Mouse (Mus musculus) CH12.LX (cell line): Measurements from ENCODE around the gene Tssk4. TPM values are rescaled to one million over a fixed set of nuclear protein-coding genes. Genes with fewer than 3 reads are reported as not detected.

Experiments used
- DNase-seq: peaks from one replicate; pipeline ENCODE4 v3.0.0-alpha.2; 2013; ENCODE audit errors: extremely low read depth
- H3K27ac ChIP-seq: 2 replicates; pipeline ENCODE4 v1.5.1; 2012; ENCODE audit warnings: low read depth, mild to moderate bottlenecking, control low read depth, moderate library complexity; ENCODE audit not compliant: insufficient read depth
- H3K27me3 ChIP-seq: replicated peaks from 2 replicates; pipeline ENCODE3; 2012; ENCODE audit warnings: inconsistent platforms
- H3K36me3 ChIP-seq, 2 experiments: replicated peaks in 1 of 2; 2 replicates each; pipeline versions ENCODE3 to v1.6.1; 2012; ENCODE audit warnings: inconsistent platforms in 1 of 2, low read length in 1 of 2, mild to moderate bottlenecking in 1 of 2, mixed read lengths in 1 of 2, moderate library complexity in 1 of 2; ENCODE audit not compliant: control insufficient read depth in 1 of 2, insufficient read depth in 1 of 2
- H3K4me1 ChIP-seq, 2 experiments: 2 replicates each; pipeline ENCODE4 v1.6.1; 2012; ENCODE audit warnings: inconsistent platforms in 1 of 2, moderate library complexity in 1 of 2; ENCODE audit not compliant: insufficient read depth in 2 of 2, control insufficient read depth in 1 of 2
- H3K4me2 ChIP-seq: 2 replicates; pipeline ENCODE4 v1.6.1; 2012; ENCODE audit warnings: low read depth, mild to moderate bottlenecking, control low read depth; ENCODE audit not compliant: poor library complexity, insufficient read depth, severe bottlenecking
- H3K4me3 ChIP-seq, 3 experiments: fragments of 150-350 bp in 1 of 3; sonication (generic) in 1 of 3; replicated peaks in 1 of 3; 2 replicates each; pipeline versions ENCODE3 to v1.5.1; 2011 to 2012; ENCODE audit warnings: low read depth in 2 of 3, low read length in 2 of 3, mild to moderate bottlenecking in 2 of 3, moderate library complexity in 2 of 3, control low read depth in 1 of 3, improper control_type of control experiment in 1 of 3, inconsistent platforms in 1 of 3, mixed read lengths in 1 of 3; ENCODE audit not compliant: poor library complexity in 1 of 3
- H3K79me2 ChIP-seq: replicated peaks from 2 replicates; pipeline ENCODE4 v1.6.1; 2012; ENCODE audit warnings: mild to moderate bottlenecking, moderate library complexity; ENCODE audit not compliant: control insufficient read depth, poor library complexity, insufficient read depth, severe bottlenecking; ENCODE audit errors: extremely low read depth
- H3K9ac ChIP-seq: 2 replicates; pipeline ENCODE4 v1.6.1; 2012; ENCODE audit warnings: low read depth, mild to moderate bottlenecking, control low read depth, moderate library complexity; ENCODE audit not compliant: insufficient read depth
- H3K9me3 ChIP-seq: replicated peaks from 2 replicates; pipeline ENCODE3; 2012; ENCODE audit warnings: low read length, inconsistent platforms, mixed read lengths
- CHD1 ChIP-seq: IDR thresholded peaks from 2 replicates; pipeline ENCODE4 v1.6.1; 2012; ENCODE audit warnings: low read depth, low read length, improper control_type of control experiment, inconsistent platforms
- ELF1 ChIP-seq: IDR thresholded peaks from 2 replicates; pipeline ENCODE4 v1.6.1; 2014; ENCODE audit warnings: low read depth, mild to moderate bottlenecking, inconsistent platforms, low read length, improper control_type of control experiment
- KAT2A ChIP-seq: IDR thresholded peaks from 2 replicates; pipeline ENCODE4 v1.6.1; 2012; ENCODE audit warnings: low read length, improper control_type of control experiment, inconsistent platforms; ENCODE audit not compliant: insufficient replicate concordance
- MAZ ChIP-seq: IDR thresholded peaks from 2 replicates; pipeline ENCODE4 v1.6.1; 2012; ENCODE audit warnings: low read depth, mild to moderate bottlenecking, inconsistent platforms, low read length, improper control_type of control experiment, moderate library complexity
- NELFE ChIP-seq: IDR thresholded peaks from 2 replicates; pipeline ENCODE4 v1.6.1; 2011; ENCODE audit warnings: low read depth, low read length, improper control_type of control experiment
- NRF1 ChIP-seq: IDR thresholded peaks from 2 replicates; pipeline ENCODE4 v1.6.1; 2014; ENCODE audit warnings: low read depth, mild to moderate bottlenecking, inconsistent platforms, low read length, improper control_type of control experiment, moderate library complexity
- PAX5 ChIP-seq: IDR thresholded peaks from 2 replicates; pipeline ENCODE4 v1.6.1; 2012; ENCODE audit warnings: low read length, inconsistent platforms, mixed read lengths
- POLR2A ChIP-seq: IDR thresholded peaks from 2 replicates; pipeline ENCODE4 v1.6.1; 2011; ENCODE audit warnings: low read depth, mild to moderate bottlenecking, improper control_type of control experiment, low read length
- POLR2AphosphoS2 ChIP-seq: IDR thresholded peaks from 2 replicates; pipeline ENCODE4 v1.6.1; 2011; ENCODE audit warnings: low read depth, low read length, improper control_type of control experiment
- SIN3A ChIP-seq: IDR thresholded peaks from 2 replicates; pipeline ENCODE4 v1.6.1; 2012; ENCODE audit warnings: low read length, improper control_type of control experiment, inconsistent platforms
- SMC3 ChIP-seq: IDR thresholded peaks from 2 replicates; pipeline ENCODE4 v1.6.1; 2011; ENCODE audit warnings: low read depth, low read length, improper control_type of control experiment
- TBP ChIP-seq: conservative IDR thresholded peaks from 2 replicates; pipeline ENCODE4 v1.6.1; 2011; ENCODE audit warnings: low read depth, low read length, improper control_type of control experiment
- TCF12 ChIP-seq: IDR thresholded peaks from 2 replicates; pipeline ENCODE4 v1.6.1; 2014; ENCODE audit warnings: low read depth, mild to moderate bottlenecking, inconsistent platforms, low read length, improper control_type of control experiment
- UBTF ChIP-seq: IDR thresholded peaks from 2 replicates; pipeline ENCODE4 v1.6.1; 2012; ENCODE audit warnings: low read depth, mild to moderate bottlenecking, inconsistent platforms, low read length, improper control_type of control experiment, moderate library complexity
- USF2 ChIP-seq: conservative IDR thresholded peaks from 2 replicates; pipeline ENCODE4 v1.6.1; 2011; ENCODE audit warnings: low read depth, low read length, improper control_type of control experiment
- ZMIZ1 ChIP-seq: IDR thresholded peaks from 2 replicates; pipeline ENCODE4 v1.6.1; 2012; ENCODE audit warnings: low read depth, mild to moderate bottlenecking, inconsistent platforms, low read length, improper control_type of control experiment
- dilution Hi-C: fragments of 300-500 bp; cut with MboI; formaldehyde crosslinking; loops from 2 replicates; pipeline ENCODE4 v1.14.3; 2020; ENCODE audit warnings: low sequenced_read_pairs; ENCODE audit not compliant: extremely low pct_unique_long_range_greater_than_20kb, extremely low pct_ligation_motif_present
- in situ Hi-C: fragments of 300-500 bp; cut with MboI; formaldehyde crosslinking; loops from 3 replicates; pipeline ENCODE4 v1.14.3; 2019; ENCODE audit warnings: low sequenced_read_pairs, low pct_ligation_motif_present, low pct_unique_long_range_greater_than_20kb, mixed read lengths
- polyA plus RNA-seq: library from polyadenylated mRNA; unstranded; fragments of >175 nt; gene quantifications from 2 replicates; pipeline ENCODE4 v1.2.1, GENCODE M21; 2012; ENCODE audit warnings: low read depth; ENCODE audit not compliant: insufficient read length
- total RNA-seq, 2 experiments: library from RNA; depleted of rRNA; stranded (reverse); fragments of 300-350 nt in 1 of 2; fragments of >200 nt in 1 of 2; gene quantifications; 2 replicates each; pipeline ENCODE4 v1.2.3; 2012 to 2014

Gene Tssk4
- 0.29 and 0.30 TPM in 2 replicates for total RNA-seq (2012; rRNA removed)
- total RNA-seq (2014; rRNA removed), result 0.14 TPM in 1 of 2 replicates, not detected in the other
- 0.26 and 0.31 TPM in 2 replicates for polyA plus RNA-seq

DNA sequence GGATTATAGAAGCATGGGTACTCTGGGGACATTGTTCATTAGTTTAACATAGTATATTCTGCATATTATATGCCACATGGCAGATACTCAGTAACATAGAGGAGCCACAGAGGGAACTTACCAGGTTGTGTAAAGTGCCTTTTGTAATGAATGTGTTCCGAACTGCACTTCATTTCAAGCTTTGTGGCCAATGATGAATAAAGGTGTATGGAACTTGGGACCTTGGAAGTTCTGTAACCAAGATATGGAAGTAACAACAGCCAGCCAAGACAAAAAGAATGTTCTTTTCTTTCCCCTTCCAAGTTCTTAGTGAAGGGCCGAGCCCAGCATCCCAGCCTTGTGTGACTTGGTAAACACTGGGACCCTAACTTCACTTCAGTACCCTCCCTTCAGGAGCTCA, at the start of gene Tssk4:
Gene Tssk4 (plus strand): TSS at position 301 of the 400 bp plus-strand sequence.
- dilution Hi-C loops, result no loop called here
- in situ Hi-C loops, result no loop called here
- Histone ChIP-seq H3K9me3 (no peaks in the 10 kb centered on the region), H3K27ac (no peak within 1 kb of the TSS), H3K36me3 (peaks cover 3 to 19% of the 10 kb centered on the region in 2 experiments), H3K4me1 (peaks cover 4 to 15% of the 10 kb centered on the region in 2 experiments; a peak in 2 of 4 replicates), H3K4me2 (no peak within 1 kb of the TSS), H3K79me2 (peaks cover 7% of the 10 kb centered on the region), H3K4me3 (no peak within 1 kb of the TSS), H3K27me3 (no peaks in the 10 kb centered on the region), H3K9ac (no peak within 1 kb of the TSS)
- DNase-seq, result no peak
- TF ChIP-seq TBP (no peak), ZMIZ1 (no peak), POLR2A (no peak), POLR2AphosphoS2 (no peak), NELFE (no peak), MAZ (no peak), PAX5 (no peak), SMC3 (no peak), ELF1 (no peak), CHD1 (no peak)

DNA sequence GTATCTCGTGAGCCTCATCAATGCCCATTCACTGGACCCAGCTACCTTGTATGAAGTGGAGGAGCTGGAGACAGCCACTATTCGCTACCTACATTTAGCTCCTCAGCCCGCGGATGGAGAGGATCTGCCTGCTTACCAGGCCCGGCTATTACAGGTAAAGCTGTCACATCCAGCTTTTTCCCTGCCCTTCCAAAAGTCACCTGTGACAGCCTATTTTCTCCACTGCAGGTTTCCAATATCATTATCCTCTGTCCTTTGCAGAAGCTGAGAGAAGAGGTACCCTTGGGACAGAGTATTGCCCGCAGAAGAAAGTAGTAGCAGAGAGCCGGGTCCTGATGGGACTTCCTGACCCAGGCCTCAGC, 46.7 kb upstream of the Tssk4 start, which contains the start of gene Irf9:
Gene Irf9 (plus strand): TSS at position 301 of the 362 bp plus-strand sequence.
- peak within 1 kb of the TSS; percentile 65 for H3K27ac ChIP-seq
- dilution Hi-C loops, result no loop called here
- H3K36me3 ChIP-seq, result peaks cover 69 to 78% of the 10 kb centered on the region in 2 experiments
- H3K4me3 ChIP-seq, result peak within 1 kb of the TSS; percentile 54 to 74 (median 58)
- peak within 1 kb of the TSS; percentile 67 for H3K4me2 ChIP-seq
- H3K9ac ChIP-seq, result peak within 1 kb of the TSS; percentile 31
- H3K79me2 ChIP-seq, result no peaks in the 10 kb centered on the region
- H3K4me1 ChIP-seq, result peaks cover 4 to 36% of the 10 kb centered on the region in 2 experiments; a peak in 3 of 4 replicates
- no peaks in the 10 kb centered on the region for H3K9me3 ChIP-seq
- DNase-seq, result no peak
- H3K27me3 ChIP-seq, result no peaks in the 10 kb centered on the region
- TF ChIP-seq SIN3A (no peak), KAT2A (no peak), ELF1 (no peak), USF2 (no peak), UBTF (no peak), ZMIZ1 (no peak), TCF12 (no peak), NRF1 (no peak)
- TF ChIP-seq, all 38 proteins: peak for 0
- in situ Hi-C loops, result no loop called here
